Mouse (Mus musculus): ENCODE measurements around the gene Cyp3a41b. TPM values are rescaled to one million over a fixed set of nuclear protein-coding genes. Genes with fewer than 3 reads are reported as not detected.

Cyp3a41b gene
- polyA plus RNA-seq, 2 experiments = not detected

Other genes starting within 250 kb of the Cyp3a41b start
- gene Cyp3a57, start 239.5 kb downstream of the Cyp3a41b start, polyA plus RNA-seq (2012; rRNA removed) = 0.02 TPM in 1 of 2 replicates, not detected in the other
- gene Cyp3a57, start 239.5 kb downstream of the Cyp3a41b start, polyA plus RNA-seq (2014; fragmentation: Nextera tagmentation; extraction: Ambion mirVana) = 0.05 and 0.06 TPM in 2 replicates
- gene Cyp3a16, start 115.0 kb downstream of the Cyp3a41b start, polyA plus RNA-seq (2012; rRNA removed) = 3.3 and 4.9 TPM in 2 replicates
- 2.2 and 2.6 TPM in 2 replicates for gene Cyp3a16, start 115.0 kb downstream of the Cyp3a41b start, polyA plus RNA-seq (2014; fragmentation: Nextera tagmentation; extraction: Ambion mirVana)
- 0.02 TPM in 1 of 2 replicates, not detected in the other for gene Cyp3a41a, start 135.4 kb upstream of the Cyp3a41b start, polyA plus RNA-seq (2012; rRNA removed)
- gene Cyp3a41a, start 135.4 kb upstream of the Cyp3a41b start, polyA plus RNA-seq (2014; fragmentation: Nextera tagmentation; extraction: Ambion mirVana) = 0.10 and 0.21 TPM in 2 replicates
- gene Cyp3a44, start 221.1 kb upstream of the Cyp3a41b start, polyA plus RNA-seq (2012; rRNA removed) = not detected in 2 replicates
- gene Cyp3a44, start 221.1 kb upstream of the Cyp3a41b start, polyA plus RNA-seq (2014; fragmentation: Nextera tagmentation; extraction: Ambion mirVana) = 0.08 TPM in 1 of 2 replicates, not detected in the other

Measured in liver, embryonic 14.5 days (tissue).